ENCODE assay signal across 22 mouse cellular contexts in genomic region chr6:135405093-135405492, GRCm38 (mm10). TPM values are rescaled to one million over a fixed set of nuclear protein-coding genes. Genes with fewer than 3 reads are reported as not detected.
DNase-seq lines count a peak whose midpoint lies in the region; ATAC-seq lines count a peak whose summit lies in the region.
"Had no signal": no experiment of that assay in that cellular context is flagged by ENCODE, and none has a peak within 500 bp of the region (broad histone marks: within the 10 kb centered on the region; RNA-seq: fewer than 3 reads in every experiment).

No protein-coding gene starts in this region.

- no peaks in the 10 kb centered on the region for H3K36me3 ChIP-seq in heart, embryonic 12.5 days
- no peaks in the 10 kb centered on the region for H3K36me3 ChIP-seq in liver, embryonic 13.5 days
- H3K36me3 ChIP-seq: forebrain, embryonic 12.5 days; G1E; hindbrain, embryonic 13.5 days; lung, embryonic 15.5 days; midbrain, embryonic 12.5 days; neural tube, embryonic 15.5 days had no signal

- 0 out of 2 replicates have a peak, but pooled peaks cover 4% of the 10 kb centered on the region for H3K4me1 ChIP-seq in heart, embryonic 12.5 days (replicated peaks)
- peaks cover 27% of the 10 kb centered on the region for H3K4me1 ChIP-seq in liver, embryonic 13.5 days (replicated peaks)
- H3K4me1 ChIP-seq: lung, embryonic 15.5 days; neural tube, embryonic 15.5 days had no signal

- H3K27ac ChIP-seq in heart, embryonic 12.5 days (ENCODE audit: poor library complexity, severe bottlenecking): no peak overlapping the region
- no peak overlapping the region for H3K27ac ChIP-seq in liver, embryonic 13.5 days
- H3K27ac ChIP-seq: forebrain, embryonic 12.5 days; hindbrain, embryonic 13.5 days; left cerebral cortex, adult 2 months; lung, embryonic 15.5 days; midbrain, embryonic 12.5 days; neural tube, embryonic 15.5 days had no signal

- no peaks in the 10 kb centered on the region for H3K9me3 ChIP-seq in heart, embryonic 12.5 days (replicated peaks)
- no peaks in the 10 kb centered on the region for H3K9me3 ChIP-seq in liver, embryonic 13.5 days (replicated peaks)
- H3K9me3 ChIP-seq: forebrain, embryonic 12.5 days; hindbrain, embryonic 13.5 days; lung, embryonic 15.5 days; midbrain, embryonic 12.5 days; neural tube, embryonic 15.5 days had no signal

- 63% methylated on average over 11 of the region's 11 CpGs for WGBS in heart, embryonic 12.5 days
- 25% methylated on average over 11 of the region's 11 CpGs for WGBS in liver, embryonic 13.5 days (ENCODE audit: insufficient replicate concordance)

- peak overlapping the region; percentile 18; the same call in 1 of the 2 replicates for H3K4me2 ChIP-seq in heart, embryonic 12.5 days
- peak overlapping the region; percentile 38 for H3K4me2 ChIP-seq in liver, embryonic 13.5 days
- H3K4me2 ChIP-seq: forebrain, embryonic 12.5 days; hindbrain, embryonic 13.5 days; lung, embryonic 15.5 days; midbrain, embryonic 12.5 days; neural tube, embryonic 15.5 days had no signal

- peak; percentile 85 for ATAC-seq in heart, embryonic 12.5 days (ENCODE audit: insufficient number of reproducible peaks, low FRiP score)
- peak; percentile 89 for ATAC-seq in liver, embryonic 13.5 days (ENCODE audit: low read depth)
- peak; percentile 90 for ATAC-seq in megakaryocyte-erythroid progenitor cell, adult 5-6 weeks (replicated peaks; ENCODE audit: low FRiP score, low TSS enrichment, poor library complexity, severe bottlenecking)
- ATAC-seq: inflammation-experienced regulatory T-cells, adult 6 months had no signal

- DNase-seq in heart, postnatal 14 days: no peak
- peak; percentile 34 for DNase-seq in c-Kit-positive CD71-positive TER-119-negative erythroid progenitor cells, embryonic 14.5 days (ENCODE audit: low read depth)
- peak; percentile 45 for DNase-seq in liver, embryonic 13.5 days
- DNase-seq in right cerebral cortex, postnatal 4 days: no peak
- no peak for DNase-seq in Muller cell, postnatal 12 days (ENCODE audit: inconsistent ontology term)
- DNase-seq: adrenal gland, postnatal 14 days; cerebellum, adult 9-11 months; kidney, adult 18-20 months; kidney, postnatal 4 days; lung, postnatal 4 days; thymus, adult 18-20 months; thymus, postnatal 4 days had no signal

- intact Hi-C loops in heart, postnatal 14 days (cut with DNase I): no loop called here

- no peaks in the 10 kb centered on the region for H3K27me3 ChIP-seq in heart, embryonic 12.5 days (replicated peaks)
- no peaks in the 10 kb centered on the region for H3K27me3 ChIP-seq in liver, embryonic 13.5 days
- H3K27me3 ChIP-seq: forebrain, embryonic 12.5 days; hindbrain, embryonic 13.5 days; lung, embryonic 15.5 days; midbrain, embryonic 12.5 days; neural tube, embryonic 15.5 days had no signal

- H3K4me3 ChIP-seq in heart, embryonic 12.5 days: no peak overlapping the region
- H3K4me3 ChIP-seq in liver, embryonic 13.5 days (replicated peaks): no peak overlapping the region
- H3K4me3 ChIP-seq: forebrain, embryonic 12.5 days; hindbrain, embryonic 13.5 days; left cerebral cortex, adult 2 months; lung, embryonic 15.5 days; midbrain, embryonic 12.5 days; neural tube, embryonic 15.5 days had no signal

- H3K9ac ChIP-seq in heart, embryonic 12.5 days: no peak overlapping the region
- H3K9ac ChIP-seq in liver, embryonic 13.5 days: no peak overlapping the region
- H3K9ac ChIP-seq: forebrain, embryonic 12.5 days; hindbrain, embryonic 13.5 days; lung, embryonic 15.5 days; midbrain, embryonic 12.5 days; neural tube, embryonic 15.5 days had no signal

RNA-seq across cellular contexts. Expression of gene Emp1, which starts 42.7 kb away (rescaled TPM):
- 28.0 and 30.2 TPM in 2 replicates for polyA plus RNA-seq in heart, embryonic 12.5 days (2016; fragmentation: Nextera tagmentation; extraction: Ambion mirVana)
- total RNA-seq in heart, postnatal 14 days (2021): 100 to 1,000 TPM; 102 to 124 TPM
- 1.7 and 1.8 TPM in 2 replicates for polyA plus RNA-seq in liver, embryonic 13.5 days (2015; fragmentation: Nextera tagmentation; extraction: Ambion mirVana)
- 1.1 and 2.0 TPM in 2 replicates for total RNA-seq in megakaryocyte-erythroid progenitor cell, adult 5-6 weeks (2014; fragmentation: Nextera tagmentation)
- 0.66 TPM in 1 of 2 replicates, not detected in the other for total RNA-seq in megakaryocyte-erythroid progenitor cell, adult 5-6 weeks (2017)
- polyA plus RNA-seq: G1E had no signal

Comparison
In these comparisons a context has a peak if more than half of its experiments do, and no peak if none do; other contexts are left out.
1. DNase-seq: peak in c-Kit-positive CD71-positive TER-119-negative erythroid progenitor cells, embryonic 14.5 days (single experiment) and liver, embryonic 13.5 days (single experiment); none in heart, postnatal 14 days (0 of 2), right cerebral cortex, postnatal 4 days (single experiment) and Muller cell, postnatal 12 days (single experiment).
2. RNA of gene Emp1, which starts 42.7 kb away (total RNA-seq): 102 to 124 TPM in heart, postnatal 14 days; 0.66 to 2.0 TPM in megakaryocyte-erythroid progenitor cell, adult 5-6 weeks; every median in the first group is over 10 times any median in the second.
3. Peak in every context shown above with its lines, with median percentiles within 50 percentile points of each other: ATAC-seq.